Comparison of ENCODE assay signal across 8 mouse cellular contexts in genomic region chr14:52257484-52258213, GRCm38 (mm10). TPM values are rescaled to one million over a fixed set of nuclear protein-coding genes. Genes with fewer than 3 reads are reported as not detected.
DNase-seq lines count a peak whose midpoint lies in the region; ATAC-seq lines count a peak whose summit lies in the region.

TSS of gene Chd8 (minus strand) at chr14:52257780.

- H3K9ac ChIP-seq in heart, embryonic 12.5 days, result peak within 1 kb of the TSS; percentile 93
- H3K9ac ChIP-seq in liver, embryonic 12.5 days, result peak within 1 kb of the TSS; percentile 87
- peak within 1 kb of the TSS; percentile 70 for H3K9ac ChIP-seq in stomach, embryonic 15.5 days

- DNase-seq in CD4-positive helper T cell, adult 2 months (ENCODE audit: low read depth, low spot score), result peak; percentile 99
- DNase-seq in brain, embryonic 18.5 days (ENCODE audit: low read depth, low spot score), result peak; percentile 95
- DNase-seq in kidney, postnatal 10 days, result peak; percentile 99
- DNase-seq in natural killer cell, adult 2 months (ENCODE audit: low spot score in 2 of 2), result peak; percentile 97 to 99

- H3K36me3 ChIP-seq in heart, embryonic 12.5 days, result 0 out of 2 replicates have a peak, but pooled peaks cover 2% of the 10 kb centered on the region
- no peaks in the 10 kb centered on the region for H3K36me3 ChIP-seq in liver, embryonic 12.5 days
- no peaks in the 10 kb centered on the region for H3K36me3 ChIP-seq in stomach, embryonic 15.5 days

- peaks cover 10% of the 10 kb centered on the region for H3K4me1 ChIP-seq in heart, embryonic 12.5 days (replicated peaks)
- H3K4me1 ChIP-seq in liver, embryonic 12.5 days, result peaks cover 36% of the 10 kb centered on the region
- peaks cover 4% of the 10 kb centered on the region; the same call in 1 of the 2 replicates for H3K4me1 ChIP-seq in stomach, embryonic 15.5 days

- H3K27ac ChIP-seq in heart, embryonic 12.5 days (ENCODE audit: poor library complexity, severe bottlenecking), result peak within 1 kb of the TSS; percentile 95
- H3K27ac ChIP-seq in liver, embryonic 12.5 days, result peak within 1 kb of the TSS; percentile 93
- peak within 1 kb of the TSS; percentile 92 for H3K27ac ChIP-seq in stomach, embryonic 15.5 days

- H3K9me3 ChIP-seq in heart, embryonic 12.5 days (replicated peaks), result no peaks in the 10 kb centered on the region
- no peaks in the 10 kb centered on the region for H3K9me3 ChIP-seq in liver, embryonic 12.5 days (replicated peaks)
- no peaks in the 10 kb centered on the region for H3K9me3 ChIP-seq in stomach, embryonic 15.5 days

- peak within 1 kb of the TSS; percentile 79 for H3K4me3 ChIP-seq in heart, embryonic 12.5 days
- peak within 1 kb of the TSS; percentile 90 for H3K4me3 ChIP-seq in liver, embryonic 12.5 days
- H3K4me3 ChIP-seq in stomach, embryonic 15.5 days (replicated peaks), result peak within 1 kb of the TSS; percentile 70

- no peaks in the 10 kb centered on the region for H3K27me3 ChIP-seq in heart, embryonic 12.5 days (replicated peaks)
- no peaks in the 10 kb centered on the region for H3K27me3 ChIP-seq in liver, embryonic 12.5 days (replicated peaks)
- no peaks in the 10 kb centered on the region for H3K27me3 ChIP-seq in stomach, embryonic 15.5 days (replicated peaks)

- peak within 1 kb of the TSS; percentile 73 for H3K4me2 ChIP-seq in heart, embryonic 12.5 days
- H3K4me2 ChIP-seq in liver, embryonic 12.5 days, result peak within 1 kb of the TSS; percentile 89
- H3K4me2 ChIP-seq in stomach, embryonic 15.5 days, result peak within 1 kb of the TSS; percentile 73

- under 1% methylated on average over 54 of the region's 54 CpGs for WGBS in heart, embryonic 12.5 days
- under 1% methylated on average over 54 of the region's 54 CpGs for WGBS in liver, embryonic 12.5 days (ENCODE audit: insufficient replicate concordance)
- WGBS in stomach, embryonic 15.5 days, result under 1% methylated on average over 54 of the region's 54 CpGs

- peak; percentile 99 for ATAC-seq in erythroid progenitor cell, adult 5-6 weeks (replicated peaks; ENCODE audit: low FRiP score, poor library complexity, severe bottlenecking)
- ATAC-seq in heart, embryonic 12.5 days (ENCODE audit: insufficient number of reproducible peaks, low FRiP score), result peak; percentile 100
- peak; percentile 100 for ATAC-seq in liver, embryonic 12.5 days
- peak; percentile 100 for ATAC-seq in stomach, embryonic 15.5 days (ENCODE audit: insufficient read depth, low FRiP score, low read depth)

RNA-seq across cellular contexts. Expression of gene Chd8, which starts in this region (rescaled TPM):
- total RNA-seq in erythroid progenitor cell, adult 5-6 weeks (2015; ENCODE audit: low replicate concordance), result 53.0 and 95.2 TPM in 2 replicates
- total RNA-seq in erythroid progenitor cell, adult 5-6 weeks (2017; ENCODE audit: low replicate concordance), result 69.4 and 84.6 TPM in 2 replicates
- polyA plus RNA-seq in heart, embryonic 12.5 days (2016; fragmentation: Nextera tagmentation; extraction: Ambion mirVana), result 35.0 and 36.0 TPM in 2 replicates
- polyA plus RNA-seq in liver, embryonic 12.5 days (2016; fragmentation: Nextera tagmentation; extraction: Ambion mirVana), result 20.8 and 20.9 TPM in 2 replicates
- 28.7 and 30.6 TPM in 2 replicates for polyA plus RNA-seq in stomach, embryonic 15.5 days (2015; fragmentation: Nextera tagmentation; extraction: Ambion mirVana)

Comparison
In these comparisons a context has a peak if more than half of its experiments do, and no peak if none do; other contexts are left out.
1. Peak in every context shown above with its lines: DNase-seq, ATAC-seq, H3K4me3 ChIP-seq and H3K27ac ChIP-seq.